Comparison of ENCODE assay signal across 8 mouse cellular contexts in the genomic region with DNA sequence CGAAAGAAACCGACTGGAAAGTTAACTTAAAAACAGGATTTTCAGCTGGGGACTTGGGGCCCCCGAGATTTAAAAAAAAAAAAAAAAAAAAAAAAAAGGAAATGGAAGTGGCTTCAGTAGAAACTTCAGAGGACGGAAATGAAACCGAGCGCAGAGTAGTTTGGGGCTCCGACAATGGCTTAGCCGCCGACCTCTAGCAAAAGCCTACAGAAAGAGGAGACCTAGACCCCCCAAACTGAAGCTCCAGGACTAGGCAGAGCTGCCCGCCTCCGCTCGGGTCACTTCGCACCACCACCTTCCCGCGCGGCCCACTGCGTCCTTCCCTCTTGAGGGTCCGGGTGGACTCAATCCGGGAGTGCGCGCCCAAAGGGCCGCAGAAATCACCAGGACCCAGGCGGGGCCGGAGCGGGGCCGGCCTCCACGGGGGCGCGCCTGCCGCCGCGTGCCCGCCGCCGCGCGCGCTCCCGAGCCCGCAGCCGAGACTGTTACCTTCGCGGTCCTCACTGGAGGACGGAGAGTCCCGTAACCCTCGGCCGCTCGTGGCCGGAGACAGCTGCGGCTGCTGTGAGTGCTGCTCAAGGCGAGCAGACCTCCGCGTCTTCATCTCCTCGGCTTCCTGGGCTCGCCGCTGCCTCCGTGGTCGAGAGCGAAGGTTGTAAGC. TPM values are rescaled to one million over a fixed set of nuclear protein-coding genes. Genes with fewer than 3 reads are reported as not detected.
DNase-seq lines count a peak whose midpoint lies in the region; ATAC-seq and TF ChIP-seq lines count a peak whose summit lies in the region.

A gene (plus strand): TSS at position 135 of the 661 bp plus-strand sequence.

- peak within 1 kb of the TSS; percentile 63 for H3K4me2 ChIP-seq in neural tube, embryonic 15.5 days

- peak within 1 kb of the TSS; percentile 99 for H3K27ac ChIP-seq in embryonic facial prominence, embryonic 10.5 days (replicated peaks)
- H3K27ac ChIP-seq in neural tube, embryonic 15.5 days (replicated peaks) = peak within 1 kb of the TSS; percentile 96

- H3K4me3 ChIP-seq in embryonic facial prominence, embryonic 10.5 days = peak within 1 kb of the TSS; percentile 90
- peak within 1 kb of the TSS; percentile 92 for H3K4me3 ChIP-seq in lung, adult 2 months (replicated peaks; ENCODE audit: extremely low read depth, low read depth, low read length)
- H3K4me3 ChIP-seq in neural tube, embryonic 15.5 days (replicated peaks) = peak within 1 kb of the TSS; percentile 75

- peak; percentile 25; the same call in 1 of the 2 replicates for TF ChIP-seq POLR2A in lung, adult 2 months (IDR thresholded peaks at IDR 0.05; ENCODE audit: borderline replicate concordance, extremely low read depth, low read depth, low read length)

- H3K9ac ChIP-seq in neural tube, embryonic 15.5 days (replicated peaks) = peak within 1 kb of the TSS; percentile 78

- H3K27me3 ChIP-seq in embryonic facial prominence, embryonic 10.5 days (replicated peaks; ENCODE audit: low read depth, poor library complexity, severe bottlenecking) = no peaks in the 10 kb centered on the region
- H3K27me3 ChIP-seq in neural tube, embryonic 15.5 days (replicated peaks) = no peaks in the 10 kb centered on the region

- ATAC-seq in CD4-positive, CD25-positive, alpha-beta regulatory T cell, adult 4 months = peak; percentile 28
- peak; percentile 66 for ATAC-seq in neural tube, embryonic 15.5 days (ENCODE audit: low FRiP score)

- under 1% methylated on average over 59 of the region's 59 CpGs for WGBS in embryonic facial prominence, embryonic 10.5 days
- WGBS in lung, adult 2 months = under 1% methylated on average over 58 of the region's 59 CpGs
- under 1% methylated on average over 59 of the region's 59 CpGs for WGBS in neural tube, embryonic 15.5 days

- DNase-seq in Muller cell, postnatal 12 days (ENCODE audit: inconsistent ontology term) = peak; percentile 92
- peak; percentile 91 for DNase-seq in embryonic facial prominence, embryonic 10.5 days (ENCODE audit: low spot score)
- peak; percentile 64 for DNase-seq in heart, adult 8-10 months (ENCODE audit: low spot score)
- DNase-seq in kidney, postnatal 14 days = peak; percentile 92
- no peak for DNase-seq in lung, adult 2 months
- DNase-seq in frontal cortex, postnatal 25 days (ENCODE audit: low spot score in 2 of 2) = no peak

- TF ChIP-seq CTCF in lung, adult 2 months (IDR thresholded peaks at IDR 0.05; ENCODE audit: insufficient read depth, low read length) = no peak

- no peaks in the 10 kb centered on the region for H3K9me3 ChIP-seq in embryonic facial prominence, embryonic 10.5 days
- no peaks in the 10 kb centered on the region for H3K9me3 ChIP-seq in neural tube, embryonic 15.5 days (replicated peaks)

- peaks cover 37% of the 10 kb centered on the region for H3K36me3 ChIP-seq in embryonic facial prominence, embryonic 10.5 days (replicated peaks)
- H3K36me3 ChIP-seq in neural tube, embryonic 15.5 days = peaks cover 27% of the 10 kb centered on the region

- H3K4me1 ChIP-seq in embryonic facial prominence, embryonic 10.5 days = peaks cover 16% of the 10 kb centered on the region
- peaks cover 5% of the 10 kb centered on the region for H3K4me1 ChIP-seq in lung, adult 2 months (ENCODE audit: control insufficient read depth, insufficient read depth, low read length)
- peaks cover 20% of the 10 kb centered on the region for H3K4me1 ChIP-seq in neural tube, embryonic 15.5 days

RNA-seq across cellular contexts. Expression of the gene that starts here (rescaled TPM):
- 10 to 100 TPM; 38.3 to 43.9 TPM for polyA plus RNA-seq in CD4-positive, CD25-positive, alpha-beta regulatory T cell, adult 4 months (2017; shearing (Covaris generic))
- polyA plus RNA-seq in embryonic facial prominence, embryonic 10.5 days (2016; fragmentation: Nextera tagmentation; extraction: Ambion mirVana) = 111 and 116 TPM in 2 replicates
- total RNA-seq in heart, adult 8-10 months (2022) = 10 to 100 TPM; 40.1 to 47.9 (median 42.6) TPM
- polyA plus RNA-seq in lung, adult 2 months (2012; rRNA removed) = 52.0 and 62.4 TPM in 2 replicates
- polyA plus RNA-seq in neural tube, embryonic 15.5 days (2015; fragmentation: Nextera tagmentation; extraction: Ambion mirVana) = 60.0 and 75.9 TPM in 2 replicates

Comparison
In these comparisons a context has a peak if more than half of its experiments do, and no peak if none do; other contexts are left out.
1. DNase-seq: peak in Muller cell, postnatal 12 days (single experiment), embryonic facial prominence, embryonic 10.5 days (single experiment), heart, adult 8-10 months (single experiment) and kidney, postnatal 14 days (single experiment); none in lung, adult 2 months (single experiment) and frontal cortex, postnatal 25 days (0 of 2).
2. Peak in every context shown above with its lines, with median percentiles within 50 percentile points of each other: H3K4me3 ChIP-seq.